Comparison of ENCODE assay signal across 9 mouse cellular contexts in the genomic region with DNA sequence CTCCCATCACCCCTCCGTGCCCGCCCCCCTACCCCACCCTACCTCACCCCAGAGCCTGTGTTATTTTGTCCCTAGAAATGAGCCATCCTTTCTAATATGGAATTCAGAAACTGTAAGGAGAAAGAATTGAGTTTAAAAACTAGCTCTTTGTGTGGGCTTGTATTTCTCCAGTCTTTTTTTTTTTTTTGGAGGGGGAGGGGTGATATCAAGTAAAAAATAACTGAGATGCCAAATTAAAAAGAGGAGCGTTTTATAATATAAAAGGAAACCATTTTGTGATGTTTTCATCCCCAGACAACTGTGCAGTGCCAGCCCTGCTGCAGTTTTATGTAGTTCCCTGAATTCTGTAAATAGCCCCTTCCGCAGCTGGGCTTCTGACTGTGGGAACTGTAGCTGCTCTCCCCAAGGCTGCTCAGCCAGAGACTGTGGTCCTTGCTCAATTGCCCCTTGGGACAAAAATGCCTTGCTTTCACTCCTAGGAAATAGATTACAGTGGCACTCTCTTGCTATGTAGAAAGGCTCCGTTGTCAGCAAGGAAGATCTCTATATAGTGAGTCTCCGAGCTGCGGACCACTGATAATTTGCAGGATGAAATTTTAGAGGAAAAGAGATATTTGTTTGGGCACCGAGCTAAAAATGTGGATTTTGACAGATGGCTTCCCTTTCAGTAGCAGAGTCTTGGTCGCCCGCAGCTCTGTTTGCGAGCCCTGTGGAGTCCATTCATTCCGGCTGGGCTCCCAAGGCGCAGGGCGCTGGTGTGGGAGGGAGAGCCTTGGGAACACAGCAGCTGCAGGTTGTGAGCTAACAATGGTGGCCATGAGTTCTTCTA. TPM values are rescaled to one million over a fixed set of nuclear protein-coding genes. Genes with fewer than 3 reads are reported as not detected.
DNase-seq lines count a peak whose midpoint lies in the region; ATAC-seq and TF ChIP-seq lines count a peak whose summit lies in the region.
"Had no signal": no experiment of that assay in that cellular context is flagged by ENCODE, and none has a peak within 500 bp of the region (broad histone marks: within the 10 kb centered on the region; RNA-seq: fewer than 3 reads in every experiment).

No protein-coding gene starts in this region.

- no peaks in the 10 kb centered on the region for H3K36me3 ChIP-seq in heart, adult 2 months (ENCODE audit: control insufficient read depth, insufficient read depth, low read length)
- no peaks in the 10 kb centered on the region; the same call in 1 of the 2 replicates for H3K36me3 ChIP-seq in forebrain, embryonic 11.5 days (ENCODE audit: control insufficient read depth, insufficient read depth, low read length)
- peaks cover 1% of the 10 kb centered on the region for H3K36me3 ChIP-seq in neural tube, embryonic 15.5 days
- H3K36me3 ChIP-seq: G1E had no signal

- no peak for TF ChIP-seq CTCF in heart, adult 2 months (IDR thresholded peaks at IDR 0.05)

- H3K4me3 ChIP-seq in heart, adult 2 months = no peak overlapping the region
- H3K4me3 ChIP-seq in forebrain, embryonic 11.5 days (ENCODE audit: low read depth, low read length) = peak overlapping the region; percentile 19
- peak overlapping the region; percentile 83 for H3K4me3 ChIP-seq in neural tube, embryonic 15.5 days (replicated peaks)

- TF ChIP-seq POLR2A in heart, adult 2 months (IDR thresholded peaks at IDR 0.05; ENCODE audit: insufficient read depth, low read depth, low read length) = 0 out of 2 replicates have a peak, but pooled peaks have one; percentile 11

- no peak for ATAC-seq in forebrain, embryonic 11.5 days (replicated peaks; ENCODE audit: low FRiP score)
- ATAC-seq in neural tube, embryonic 15.5 days (ENCODE audit: low FRiP score) = peak; percentile 12; the same call in 1 of the 2 replicates

- no peaks in the 10 kb centered on the region for H3K79me2 ChIP-seq in heart, adult 2 months (replicated peaks; ENCODE audit: control insufficient read depth, insufficient read depth, low read length)

- H3K27ac ChIP-seq in heart, adult 2 months = peak overlapping the region; percentile 93
- peak overlapping the region; percentile 95 for H3K27ac ChIP-seq in forebrain, embryonic 11.5 days (ENCODE audit: low read depth, low read length)
- peak overlapping the region; percentile 100 for H3K27ac ChIP-seq in neural tube, embryonic 15.5 days (replicated peaks)

- intact Hi-C loops in heart, adult 2 months (cut with DNase I) = no loop called here

- WGBS in heart, adult 2 months = 62% methylated on average over 14 of the region's 14 CpGs
- WGBS in forebrain, embryonic 11.5 days = 6% methylated on average over 14 of the region's 14 CpGs
- 3% methylated on average over 14 of the region's 14 CpGs for WGBS in neural tube, embryonic 15.5 days

- no peaks in the 10 kb centered on the region for H3K9me3 ChIP-seq in forebrain, embryonic 11.5 days (ENCODE audit: control insufficient read depth, low read length)
- H3K9me3 ChIP-seq in neural tube, embryonic 15.5 days (replicated peaks) = no peaks in the 10 kb centered on the region
- H3K9me3 ChIP-seq: G1E had no signal

- H3K4me1 ChIP-seq in heart, adult 2 months (ENCODE audit: control insufficient read depth, insufficient read depth, low read length) = peaks cover 5% of the 10 kb centered on the region
- H3K4me1 ChIP-seq in forebrain, embryonic 11.5 days (replicated peaks; ENCODE audit: control insufficient read depth, insufficient read depth, low read length) = 0 out of 2 replicates have a peak, but pooled peaks cover 2% of the 10 kb centered on the region
- H3K4me1 ChIP-seq in neural tube, embryonic 15.5 days = peaks cover 10% of the 10 kb centered on the region

- H3K9ac ChIP-seq in heart, adult 2 months (ENCODE audit: low read depth, low read length) = peak overlapping the region; percentile 51; the same call in 1 of the 2 replicates
- peak overlapping the region; percentile 64 for H3K9ac ChIP-seq in forebrain, embryonic 11.5 days (ENCODE audit: low read length)
- peak overlapping the region; percentile 69 for H3K9ac ChIP-seq in neural tube, embryonic 15.5 days (replicated peaks)

- H3K4me2 ChIP-seq in forebrain, embryonic 11.5 days (ENCODE audit: low read depth, low read length, severe bottlenecking) = peak overlapping the region; percentile 46
- H3K4me2 ChIP-seq in neural tube, embryonic 15.5 days = peak overlapping the region; percentile 67

- H3K27me3 ChIP-seq in heart, adult 2 months (ENCODE audit: control insufficient read depth, insufficient read depth, low read length) = no peaks in the 10 kb centered on the region
- H3K27me3 ChIP-seq in forebrain, embryonic 11.5 days (ENCODE audit: control insufficient read depth, insufficient read depth, low read length) = no peaks in the 10 kb centered on the region
- no peaks in the 10 kb centered on the region for H3K27me3 ChIP-seq in neural tube, embryonic 15.5 days (replicated peaks)

- no peak for TF ChIP-seq EP300 in heart, adult 2 months (IDR thresholded peaks at IDR 0.05; ENCODE audit: insufficient read depth, low read depth, low read length)

- peak in 1 of 2 experiments; percentile 29 for DNase-seq in heart, adult 2 months
- no peak for DNase-seq in heart, adult 11 months
- DNase-seq in adipocyte (ENCODE audit: low spot score) = peak; percentile 53
- peak; percentile 57 for DNase-seq in forebrain, embryonic 11.5 days (ENCODE audit: low spot score)
- peak; percentile 54 to 55 for DNase-seq in layer of hippocampus, postnatal 36 days
- no peak for DNase-seq in thymus, postnatal 10 days (ENCODE audit: low spot score in 2 of 2)
- no peak for DNase-seq in spleen, adult 12 weeks (ENCODE audit: low spot score)

RNA-seq across cellular contexts. Expression of a gene that starts 1.1 kb away (rescaled TPM):
- 10 to 100 TPM; 57.0 to 85.0 TPM for total RNA-seq in heart, adult 2 months (2021)
- 165 and 235 TPM in 2 replicates for polyA plus RNA-seq in heart, adult 2 months (2012; rRNA removed)
- polyA plus RNA-seq in forebrain, embryonic 11.5 days (2014; fragmentation: Nextera tagmentation; extraction: Ambion mirVana) = 5,083 and 5,852 TPM in 2 replicates
- 100 to 1,000 TPM; 868 to 949 TPM for total RNA-seq in layer of hippocampus, postnatal 36 days (2021)
- 10,639 and 13,509 TPM in 2 replicates for polyA plus RNA-seq in neural tube, embryonic 15.5 days (2015; fragmentation: Nextera tagmentation; extraction: Ambion mirVana)

RNA-seq across cellular contexts. Expression of a gene that starts 1.3 kb away (rescaled TPM):
- not detected for total RNA-seq in heart, adult 2 months (2021)
- 26.2 TPM in 1 of 2 replicates, not detected in the other for polyA plus RNA-seq in heart, adult 2 months (2012; rRNA removed)
- not detected in 2 replicates for polyA plus RNA-seq in forebrain, embryonic 11.5 days (2014; fragmentation: Nextera tagmentation; extraction: Ambion mirVana)
- total RNA-seq in layer of hippocampus, postnatal 36 days (2021) = not detected
- not detected in 2 replicates for polyA plus RNA-seq in neural tube, embryonic 15.5 days (2015; fragmentation: Nextera tagmentation; extraction: Ambion mirVana)
- total RNA-seq: G1E had no signal
- polyA plus RNA-seq: G1E had no signal

RNA-seq across cellular contexts. Expression of a gene that starts 20.3 kb away (rescaled TPM):
- 100 to 1,000 TPM; 129 to 144 TPM for total RNA-seq in heart, adult 2 months (2021)
- polyA plus RNA-seq in heart, adult 2 months (2012; rRNA removed) = 534 and 728 TPM in 2 replicates
- polyA plus RNA-seq in forebrain, embryonic 11.5 days (2014; fragmentation: Nextera tagmentation; extraction: Ambion mirVana) = 2,366 and 2,605 TPM in 2 replicates
- 100 to 1,000 TPM; 469 to 520 TPM for total RNA-seq in layer of hippocampus, postnatal 36 days (2021)
- 1,446 and 1,534 TPM in 2 replicates for polyA plus RNA-seq in neural tube, embryonic 15.5 days (2015; fragmentation: Nextera tagmentation; extraction: Ambion mirVana)

RNA-seq across cellular contexts. Expression of a gene that starts 36.6 kb away (rescaled TPM):
- 10 to 100 TPM in 1 of 2 experiments, 1 to 10 TPM in 1; 7.1 to 11.1 TPM for total RNA-seq in heart, adult 2 months (2021)
- 23.2 and 25.0 TPM in 2 replicates for polyA plus RNA-seq in heart, adult 2 months (2012; rRNA removed)
- 8.7 and 9.4 TPM in 2 replicates for polyA plus RNA-seq in forebrain, embryonic 11.5 days (2014; fragmentation: Nextera tagmentation; extraction: Ambion mirVana)
- 10 to 100 TPM; 16.4 to 22.6 TPM for total RNA-seq in layer of hippocampus, postnatal 36 days (2021)
- 27.9 and 28.6 TPM in 2 replicates for polyA plus RNA-seq in neural tube, embryonic 15.5 days (2015; fragmentation: Nextera tagmentation; extraction: Ambion mirVana)

RNA-seq across cellular contexts. Expression of a gene that starts 56.3 kb away (rescaled TPM):
- 1 to 10 TPM in 1 of 2 experiments, under 1 TPM in 1; 0.73 to 1.5 TPM for total RNA-seq in heart, adult 2 months (2021)
- polyA plus RNA-seq in heart, adult 2 months (2012; rRNA removed) = 0.94 and 1.8 TPM in 2 replicates
- 0.28 and 0.29 TPM in 2 replicates for polyA plus RNA-seq in forebrain, embryonic 11.5 days (2014; fragmentation: Nextera tagmentation; extraction: Ambion mirVana)
- under 1 TPM; 0.12 to 0.15 TPM for total RNA-seq in layer of hippocampus, postnatal 36 days (2021)
- polyA plus RNA-seq in neural tube, embryonic 15.5 days (2015; fragmentation: Nextera tagmentation; extraction: Ambion mirVana) = 2.5 and 3.2 TPM in 2 replicates
- polyA plus RNA-seq: G1E had no signal

Comparison
In these comparisons a context has a peak if more than half of its experiments do, and no peak if none do; other contexts are left out.
1. DNase-seq: peak in adipocyte (single experiment), forebrain, embryonic 11.5 days (single experiment) and layer of hippocampus, postnatal 36 days (2 of 2); none in heart, adult 11 months (single experiment), thymus, postnatal 10 days (0 of 2) and spleen, adult 12 weeks (single experiment).
2. RNA of a gene that starts 1.1 kb away (polyA plus RNA-seq): 10,639 to 13,509 TPM in neural tube, embryonic 15.5 days and 5,083 to 5,852 TPM in forebrain, embryonic 11.5 days; 165 to 235 TPM in heart, adult 2 months; every median in the first group is over 10 times any median in the second.
3. Peak in every context shown above with its lines, with median percentiles within 50 percentile points of each other: H3K27ac ChIP-seq and H3K9ac ChIP-seq.